Mouse (Mus musculus) frontal cortex, postnatal 14 days (tissue): Measurements from ENCODE around the gene Glis2.
A peak's percentile ranks its signal among the peaks of the same experiment; 100 is the strongest.

ENCODE experiments used
- DNase-seq, 2 experiments: peaks; one replicate each; pipeline ENCODE4 v3.0.0; 2022; ENCODE audit warnings: low spot score in 2 of 2

Gene Glis2

GRCm38 (mm10) chr16:4639831-4640237, 45.3 kb downstream of the Glis2 start, which contains the start of the genes Vasn and Dnaja3:
Gene Vasn (plus strand): TSS chr16:4639941.
Gene Dnaja3 (plus strand): TSS chr16:4639989.
- DNase-seq = peak; percentile 68 to 70

- no peak for DNase-seq
These were observed 45.9 kb downstream of the Glis2 start for GRCm38 (mm10) chr16:4640267-4641005.

GRCm38 (mm10) chr16:4641119-4641838, 46.8 kb downstream of the Glis2 start:
- no peak for DNase-seq

- peak; percentile 40 to 58 for DNase-seq
These were observed 47.7 kb downstream of the Glis2 start for GRCm38 (mm10) chr16:4642190-4642589.

GRCm38 (mm10) chr16:4642937-4643336, 48.4 kb downstream of the Glis2 start:
- DNase-seq = no peak

GRCm38 (mm10) chr16:4643670-4644419, 49.3 kb downstream of the Glis2 start:
- DNase-seq = peak; percentile 63 to 68

- no peak for DNase-seq
These were observed 51.4 kb downstream of the Glis2 start for GRCm38 (mm10) chr16:4645867-4646266.

GRCm38 (mm10) chr16:4646831-4647230, 52.3 kb downstream of the Glis2 start:
- DNase-seq = no peak

- no peak for DNase-seq
These were observed 53.2 kb downstream of the Glis2 start for GRCm38 (mm10) chr16:4647651-4648141.

- no peak for DNase-seq
These were observed 54.0 kb downstream of the Glis2 start for GRCm38 (mm10) chr16:4648416-4649023.

GRCm38 (mm10) chr16:4649211-4649610, 54.7 kb downstream of the Glis2 start:
- no peak for DNase-seq

- DNase-seq = no peak
These were observed 55.2 kb downstream of the Glis2 start for GRCm38 (mm10) chr16:4649692-4650091.

GRCm38 (mm10) chr16:4650161-4650560, 55.6 kb downstream of the Glis2 start:
- DNase-seq = no peak

GRCm38 (mm10) chr16:4651081-4651480, 56.6 kb downstream of the Glis2 start:
- no peak for DNase-seq

GRCm38 (mm10) chr16:4651624-4652023, 57.1 kb downstream of the Glis2 start:
- no peak for DNase-seq

- no peak for DNase-seq
These were observed 58.3 kb downstream of the Glis2 start for GRCm38 (mm10) chr16:4652707-4653416.

- no peak for DNase-seq
These were observed 60.2 kb downstream of the Glis2 start for GRCm38 (mm10) chr16:4654706-4655105.

GRCm38 (mm10) chr16:4655251-4655734, 60.8 kb downstream of the Glis2 start:
- no peak for DNase-seq

- DNase-seq = no peak
These were observed 61.5 kb downstream of the Glis2 start for GRCm38 (mm10) chr16:4655764-4656570.

- no peak for DNase-seq
These were observed 62.1 kb downstream of the Glis2 start for GRCm38 (mm10) chr16:4656571-4657081.
